In the genomic region with DNA sequence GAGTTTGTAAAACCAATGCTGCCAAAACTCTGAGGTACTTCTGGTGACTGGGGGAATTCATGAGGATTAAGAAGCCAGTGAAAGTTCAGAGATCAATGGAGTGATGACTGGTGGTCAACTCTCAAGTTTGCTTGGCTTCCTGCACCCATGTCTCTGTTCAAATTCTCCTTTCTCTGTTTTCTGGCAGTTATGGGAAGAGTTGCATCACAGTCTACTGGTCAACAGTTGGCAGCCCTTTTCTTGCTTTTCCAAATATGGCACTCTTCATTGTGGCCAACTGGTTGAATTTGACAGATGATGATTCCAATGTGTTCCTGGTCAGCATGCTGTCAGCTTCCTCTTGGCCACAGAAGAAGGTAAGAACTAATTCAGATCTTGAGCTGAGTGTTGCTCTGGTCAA, we compare ENCODE assay signal across 16 mouse cellular contexts. TPM values are rescaled to one million over a fixed set of nuclear protein-coding genes. Genes with fewer than 3 reads are reported as not detected.
A peak's percentile ranks its signal among the peaks of the same experiment; 100 is the strongest.
DNase-seq lines count a peak whose midpoint lies in the region.
"Had no signal": no experiment of that assay in that cellular context is flagged by ENCODE, and none has a peak within 500 bp of the region (broad histone marks: within the 10 kb centered on the region; RNA-seq: fewer than 3 reads in every experiment).

No protein-coding gene starts in this region.

- intact Hi-C loops in heart, postnatal 25 days (cut with DNase I), result no loop called here

- DNase-seq in heart, adult 11 months, result peak; percentile 88
- DNase-seq in heart, postnatal 25 days (ENCODE audit: low spot score), result no peak
- peak; percentile 42 for DNase-seq in lung, postnatal 25 days (ENCODE audit: low spot score)
- no peak for DNase-seq in lung, postnatal 14 days
- peak; percentile 74 for DNase-seq in NIH3T3 (ENCODE audit: low read depth)
- no peak for DNase-seq in thymus, postnatal 25 days
- DNase-seq in spleen, postnatal 4 days (ENCODE audit: low spot score in 2 of 2), result no peak
- DNase-seq: adrenal gland, postnatal 10 days; adrenal gland, postnatal 36 days; B cell, adult 2 months; cerebellum, adult 18-20 months; cerebellum, adult 9-10 months; gastrocnemius, postnatal 10 days; gastrocnemius, postnatal 36 days; heart, postnatal 14 days had no signal

RNA-seq across cellular contexts. Expression of gene Kitl, which starts 25.7 kb away (rescaled TPM):
- 10 to 100 TPM; 65.6 to 82.6 TPM for total RNA-seq in heart, postnatal 25 days (2021)
- total RNA-seq: CH12.LX had no signal

Comparison
In these comparisons a context has a peak if more than half of its experiments do, and no peak if none do; other contexts are left out.
1. DNase-seq: peak in heart, adult 11 months (single experiment), lung, postnatal 25 days (single experiment) and NIH3T3 (single experiment); none in heart, postnatal 25 days (single experiment), lung, postnatal 14 days (single experiment), thymus, postnatal 25 days (single experiment) and spleen, postnatal 4 days (0 of 2).